Mouse (Mus musculus) liver, postnatal 0 days (tissue): ENCODE measurements at regions not wholly inside any gene's neighbourhood (a gene's known extent, or its start where the extent isn't known, plus 50 kb on each side); places are given as distances from the start of the nearest gene placed in this dataset.

ENCODE experiments used
- CTCF ChIP-seq: sonication (generic); IDR thresholded peaks from 2 replicates; pipeline ENCODE4 v1.5.1; 2016; ENCODE audit warnings: antibody characterized with exemption, low read depth
- EP300 ChIP-seq: IDR thresholded peaks from 2 replicates; pipeline ENCODE4 v1.6.1; 2016; ENCODE audit warnings: antibody characterized with exemption, low read depth, mild to moderate bottlenecking

DNA sequence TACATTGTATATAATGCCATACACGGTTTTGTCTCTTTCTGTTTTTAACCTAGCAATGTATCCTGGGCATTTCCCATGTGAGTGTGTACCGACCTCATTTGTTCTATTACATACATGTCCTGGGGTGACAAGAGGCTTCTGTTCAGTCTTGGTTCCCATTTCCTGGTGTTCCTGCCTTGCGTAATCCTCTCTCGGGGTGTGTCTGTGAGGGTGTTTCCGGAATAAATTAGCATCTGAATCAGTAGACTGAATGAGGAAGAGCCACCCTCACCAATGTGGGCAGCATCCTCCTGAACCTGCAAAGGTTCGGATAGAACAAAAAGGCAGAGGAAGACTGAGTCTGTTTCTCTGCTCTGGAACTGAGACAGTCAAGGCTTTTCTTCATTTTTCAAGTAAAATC lies 142.1 kb upstream of the Rbbp6 start:
- TF ChIP-seq CTCF: no peak
- no peak for TF ChIP-seq EP300
